Mouse (Mus musculus) MEL (cell line): ENCODE measurements around the gene Nrarp. TPM values are rescaled to one million over a fixed set of nuclear protein-coding genes. Genes with fewer than 3 reads are reported as not detected.

Experiments used
- DNase-seq: peaks from one replicate; pipeline ENCODE4 v3.0.0; 2011; ENCODE audit warnings: low read depth, low spot score
- H3K27ac ChIP-seq: 2 replicates; pipeline ENCODE4 v1.5.1; 2012; ENCODE audit warnings: low read depth, mild to moderate bottlenecking, control low read depth, low read length, moderate library complexity; ENCODE audit not compliant: control insufficient read depth
- H3K27me3 ChIP-seq, 2 experiments: fragments of 150-350 bp in 1 of 2; sonication (generic) in 1 of 2; 2 replicates each; pipeline ENCODE4 v1.6.1; 2012; ENCODE audit warnings: low read length in 2 of 2, mild to moderate bottlenecking in 2 of 2, improper control_type of control experiment in 1 of 2, moderate library complexity in 1 of 2; ENCODE audit not compliant: insufficient read depth in 2 of 2, control insufficient read depth in 1 of 2
- H3K36me3 ChIP-seq, 2 experiments: 2 replicates each; pipeline ENCODE4 v1.6.1; 2012 to 2014; ENCODE audit warnings: low read length in 2 of 2, improper control_type of control experiment in 1 of 2, inconsistent platforms in 1 of 2, mild to moderate bottlenecking in 1 of 2; ENCODE audit not compliant: insufficient read depth in 2 of 2, control insufficient read depth in 1 of 2
- H3K4me1 ChIP-seq, 2 experiments: fragments of 150-350 bp in 1 of 2; sonication (generic) in 1 of 2; 2 replicates each; pipeline ENCODE4 v1.6.1; 2012; ENCODE audit warnings: low read length in 2 of 2, improper control_type of control experiment in 1 of 2, mild to moderate bottlenecking in 1 of 2; ENCODE audit not compliant: insufficient read depth in 2 of 2, control insufficient read depth in 1 of 2
- H3K4me3 ChIP-seq, 2 experiments: fragments of 150-350 bp in 1 of 2; sonication (generic) in 1 of 2; 2 replicates each; pipeline ENCODE4 v1.5.1; 2012; ENCODE audit warnings: low read depth in 2 of 2, low read length in 2 of 2, mild to moderate bottlenecking in 2 of 2, moderate library complexity in 2 of 2, control low read depth in 1 of 2, improper control_type of control experiment in 1 of 2; ENCODE audit not compliant: control insufficient read depth in 1 of 2, insufficient read depth in 1 of 2
- H3K79me2 ChIP-seq: 2 replicates; pipeline ENCODE4 v1.6.1; 2012; ENCODE audit warnings: mild to moderate bottlenecking, low read length, moderate library complexity; ENCODE audit not compliant: control insufficient read depth, poor library complexity, insufficient read depth
- H3K9ac ChIP-seq: 2 replicates; pipeline ENCODE4 v1.6.1; 2012; ENCODE audit warnings: low read depth, mild to moderate bottlenecking, control low read depth, low read length, moderate library complexity; ENCODE audit not compliant: control insufficient read depth, poor library complexity, severe bottlenecking
- H3K9me3 ChIP-seq: fragments of 150-350 bp; sonication (generic); replicated peaks from 2 replicates; pipeline ENCODE4 v1.6.1; 2012; ENCODE audit warnings: mild to moderate bottlenecking, low read length, improper control_type of control experiment, moderate library complexity; ENCODE audit not compliant: insufficient read depth
- BHLHE40 ChIP-seq: IDR thresholded peaks from 2 replicates; pipeline ENCODE4 v1.6.1; 2012; ENCODE audit warnings: low read depth, mild to moderate bottlenecking, inconsistent platforms, low read length, improper control_type of control experiment, borderline replicate concordance
- CTCF ChIP-seq, 3 experiments: IDR thresholded peaks in 2 of 3; conservative IDR thresholded peaks in 1 of 3; 2 replicates each; pipeline ENCODE4 v1.5.1; 2011 to 2012; ENCODE audit warnings: low read length in 3 of 3, low read depth in 2 of 3, mild to moderate bottlenecking in 2 of 3, improper control_type of control experiment in 1 of 3, inconsistent platforms in 1 of 3, mixed read lengths in 1 of 3, moderate library complexity in 1 of 3; ENCODE audit not compliant: control insufficient read depth in 1 of 3, insufficient read depth in 1 of 3, poor library complexity in 1 of 3, severe bottlenecking in 1 of 3
- ELF1 ChIP-seq: IDR thresholded peaks from 2 replicates; pipeline ENCODE4 v1.6.1; 2014; ENCODE audit warnings: low read depth, mild to moderate bottlenecking, inconsistent platforms, low read length, improper control_type of control experiment, moderate library complexity
- EP300 ChIP-seq, 2 experiments: IDR thresholded peaks; 2 replicates each; pipeline ENCODE4 v1.6.1; 2011; ENCODE audit warnings: improper control_type of control experiment in 2 of 2, low read length in 2 of 2, low read depth in 1 of 2, mild to moderate bottlenecking in 1 of 2
- ETS1 ChIP-seq: IDR thresholded peaks from 2 replicates; pipeline ENCODE4 v1.6.1; 2012; ENCODE audit warnings: low read depth, mild to moderate bottlenecking, inconsistent platforms, low read length, improper control_type of control experiment, moderate library complexity
- JUND ChIP-seq: IDR thresholded peaks from 2 replicates; pipeline ENCODE4 v1.6.1; 2011; ENCODE audit warnings: low read depth, mild to moderate bottlenecking, improper control_type of control experiment, low read length
- KAT2A ChIP-seq: conservative IDR thresholded peaks from 2 replicates; pipeline ENCODE4 v1.6.1; 2012; ENCODE audit warnings: low read depth, low read length, improper control_type of control experiment, inconsistent platforms
- MAX ChIP-seq: IDR thresholded peaks from 2 replicates; pipeline ENCODE4 v1.6.1; 2011; ENCODE audit warnings: low read length, improper control_type of control experiment
- MAZ ChIP-seq: IDR thresholded peaks from 2 replicates; pipeline ENCODE4 v1.6.1; 2012; ENCODE audit warnings: low read depth, mild to moderate bottlenecking, inconsistent platforms, low read length, improper control_type of control experiment
- MEF2A ChIP-seq: IDR thresholded peaks from 2 replicates; pipeline ENCODE4 v1.6.1; 2014; ENCODE audit warnings: low read depth, mild to moderate bottlenecking, inconsistent platforms, low read length, improper control_type of control experiment; ENCODE audit not compliant: poor library complexity, insufficient replicate concordance, severe bottlenecking; ENCODE audit errors: extremely low read depth
- MXI1 ChIP-seq: IDR thresholded peaks from 2 replicates; pipeline ENCODE4 v1.6.1; 2011; ENCODE audit warnings: mild to moderate bottlenecking, low read depth, low read length, improper control_type of control experiment
- MYC ChIP-seq: IDR thresholded peaks from 2 replicates; pipeline ENCODE4 v1.6.1; 2011; ENCODE audit warnings: low read depth, mild to moderate bottlenecking, low read length, improper control_type of control experiment, moderate library complexity
- NELFE ChIP-seq: IDR thresholded peaks from 2 replicates; pipeline ENCODE4 v1.6.1; 2011; ENCODE audit warnings: low read depth, low read length, improper control_type of control experiment
- NRF1 ChIP-seq: IDR thresholded peaks from 2 replicates; pipeline ENCODE4 v1.6.1; 2014; ENCODE audit warnings: low read depth, mild to moderate bottlenecking, inconsistent platforms, low read length, improper control_type of control experiment, moderate library complexity; ENCODE audit not compliant: poor library complexity, insufficient read depth, severe bottlenecking
- POLR2A ChIP-seq, 2 experiments: IDR thresholded peaks; 2 replicates each; pipeline ENCODE4 v1.6.1; 2011 to 2012; ENCODE audit warnings: low read length in 2 of 2, mild to moderate bottlenecking in 2 of 2, control low read depth in 1 of 2, improper control_type of control experiment in 1 of 2, low read depth in 1 of 2, moderate library complexity in 1 of 2; ENCODE audit not compliant: control insufficient read depth in 1 of 2, insufficient read depth in 1 of 2, poor library complexity in 1 of 2
- POLR2AphosphoS2 ChIP-seq: IDR thresholded peaks from 2 replicates; pipeline ENCODE4 v1.6.1; 2011; ENCODE audit warnings: low read length, improper control_type of control experiment
- POLR2AphosphoS5 ChIP-seq: IDR thresholded peaks from 2 replicates; pipeline ENCODE4 v1.6.1; 2012; ENCODE audit warnings: low read depth, borderline replicate concordance, mild to moderate bottlenecking, inconsistent platforms, low read length, moderate library complexity, mixed read lengths
- RAD21 ChIP-seq: IDR thresholded peaks from 2 replicates; pipeline ENCODE4 v1.6.1; 2011; ENCODE audit warnings: mild to moderate bottlenecking, low read depth, low read length, improper control_type of control experiment
- RCOR1 ChIP-seq: IDR thresholded peaks from 2 replicates; pipeline ENCODE4 v1.6.1; 2012; ENCODE audit warnings: low read depth, mild to moderate bottlenecking, inconsistent platforms, low read length, improper control_type of control experiment
- SIN3A ChIP-seq: IDR thresholded peaks from 2 replicates; pipeline ENCODE4 v1.6.1; 2012; ENCODE audit warnings: low read length, improper control_type of control experiment, inconsistent platforms
- SMC3 ChIP-seq: IDR thresholded peaks from 2 replicates; pipeline ENCODE4 v1.6.1; 2011; ENCODE audit warnings: low read depth, low read length, improper control_type of control experiment
- TAL1 ChIP-seq: IDR thresholded peaks from 2 replicates; pipeline ENCODE4 v1.6.1; 2012; ENCODE audit warnings: mild to moderate bottlenecking, inconsistent platforms, low read length, moderate library complexity, mixed read lengths
- UBTF ChIP-seq: IDR thresholded peaks from 2 replicates; pipeline ENCODE4 v1.6.1; 2012; ENCODE audit warnings: low read depth, mild to moderate bottlenecking, inconsistent platforms, low read length, improper control_type of control experiment, moderate library complexity, borderline replicate concordance; ENCODE audit not compliant: insufficient read depth
- USF1 ChIP-seq: IDR thresholded peaks from 2 replicates; pipeline ENCODE4 v1.6.1; 2014; ENCODE audit warnings: low read depth, mild to moderate bottlenecking, inconsistent platforms, low read length, improper control_type of control experiment, moderate library complexity
- ZC3H11A ChIP-seq: IDR thresholded peaks from 2 replicates; pipeline ENCODE4 v1.6.1; 2012; ENCODE audit warnings: low read depth, mild to moderate bottlenecking, inconsistent platforms, low read length, improper control_type of control experiment
- ZKSCAN1 ChIP-seq: IDR thresholded peaks from 2 replicates; pipeline ENCODE4 v1.6.1; 2012; ENCODE audit warnings: low read depth, mild to moderate bottlenecking, inconsistent platforms, low read length, improper control_type of control experiment, moderate library complexity
- ZNF384 ChIP-seq: IDR thresholded peaks from 2 replicates; pipeline ENCODE4 v1.6.1; 2012; ENCODE audit warnings: low read depth, mild to moderate bottlenecking, inconsistent platforms, low read length, improper control_type of control experiment
- polyA plus RNA-seq, 2 experiments: library from polyadenylated mRNA; stranded (reverse) in 1 of 2; unstranded in 1 of 2; fragments of >175 nt in 1 of 2; fragments of >200 nt in 1 of 2; gene quantifications; 2 replicates each; pipeline versions ENCODE4 v1.2.1 to v1.2.4; 2012; ENCODE audit warnings: low replicate concordance in 2 of 2, low read depth in 1 of 2; ENCODE audit not compliant: insufficient read length in 2 of 2, insufficient read depth in 1 of 2, missing spikeins in 1 of 2
- total RNA-seq: library from RNA; depleted of rRNA; stranded (reverse); fragments of 300-350 nt; gene quantifications from 2 replicates; pipeline ENCODE4 v1.2.3, GENCODE M21; 2012

The Nrarp gene
- total and polyA plus RNA-seq, 3 experiments = 6.5 to 12.3 TPM; not detected in 1

- H3K36me3 ChIP-seq = peaks cover 0 to 2% of the 10 kb centered on the region in 2 experiments; a peak in 1 of 4 replicates
- H3K9ac ChIP-seq = no peak overlapping the region
- H3K4me3 ChIP-seq = no peak overlapping the region
- H3K79me2 ChIP-seq = no peaks in the 10 kb centered on the region
- H3K4me1 ChIP-seq = peaks cover 5 to 6% of the 10 kb centered on the region in 2 experiments; a peak in 3 of 4 replicates
- peak; percentile 72 for TF ChIP-seq SMC3
- TF ChIP-seq MEF2A = no peak
- TF ChIP-seq ZNF384 = no peak
- peak; percentile 62 for TF ChIP-seq ZC3H11A
- no peak for TF ChIP-seq MAZ
- TF ChIP-seq MYC = no peak
- TF ChIP-seq RAD21 = peak; percentile 63
- peak in 2 of 3 experiments; percentile 36 to 63; a peak in 4 of 6 replicates for TF ChIP-seq CTCF (IDR thresholded peaks at IDR 0.05 in 2 of 3, conservative IDR thresholded peaks at IDR 0.05 in 1 of 3; ENCODE audit: control insufficient read depth in 1 of 3, insufficient read depth in 1 of 3, low read depth in 2 of 3, low read length in 3 of 3, poor library complexity in 1 of 3, severe bottlenecking in 1 of 3)
- H3K27me3 ChIP-seq = no peaks in the 10 kb centered on the region
- no peak overlapping the region for H3K27ac ChIP-seq
- DNase-seq = peak; percentile 64
- no peaks in the 10 kb centered on the region for H3K9me3 ChIP-seq
Observed at GRCm38 (mm10) chr2:25156990-25157389, 23.6 kb upstream of the Nrarp start.

- peaks cover 0 to 2% of the 10 kb centered on the region in 2 experiments; a peak in 1 of 4 replicates for H3K36me3 ChIP-seq
- TF ChIP-seq JUND (0 out of 2 replicates have a peak, but pooled peaks have one; percentile 9), MEF2A (no peak), CTCF (IDR thresholded peaks at IDR 0.05 in 2 of 3, conservative IDR thresholded peaks at IDR 0.05 in 1 of 3; ENCODE audit: control insufficient read depth in 1 of 3, insufficient read depth in 1 of 3, low read depth in 2 of 3, low read length in 3 of 3, poor library complexity in 1 of 3, severe bottlenecking in 1 of 3) (peak in 2 of 3 experiments; percentile 76 to 94; a peak in 4 of 6 replicates), USF1 (peak; percentile 66), EP300 (IDR thresholded peaks at IDR 0.05; ENCODE audit: low read depth in 1 of 2, low read length in 2 of 2) (no peak), NELFE (0 out of 2 replicates have a peak, but pooled peaks have one; percentile 19), ZKSCAN1 (no peak), POLR2A (IDR thresholded peaks at IDR 0.05; ENCODE audit: control insufficient read depth in 1 of 2, insufficient read depth in 1 of 2, low read depth in 1 of 2, low read length in 2 of 2, poor library complexity in 1 of 2) (no peak), BHLHE40 (no peak), NRF1 (no peak), TAL1 (no peak), MXI1 (peak; percentile 35; the same call in 1 of the 2 replicates), RCOR1 (no peak), RAD21 (peak; percentile 60), MAX (0 out of 2 replicates have a peak, but pooled peaks have one; percentile 21), ETS1 (no peak), KAT2A (no peak), SMC3 (peak; percentile 72), POLR2AphosphoS5 (no peak), ZC3H11A (peak; percentile 51), MYC (peak; percentile 75; the same call in 1 of the 2 replicates), UBTF (no peak), POLR2AphosphoS2 (no peak), ELF1 (no peak), SIN3A (peak; percentile 39; the same call in 1 of the 2 replicates)
- TF ChIP-seq, all 39 proteins: peak for 11
- H3K4me1 ChIP-seq = peaks cover 2 to 3% of the 10 kb centered on the region in 2 experiments; a peak in 2 of 4 replicates
- no peak overlapping the region for H3K4me3 ChIP-seq
- no peak overlapping the region for H3K9ac ChIP-seq
- no peak overlapping the region for H3K27ac ChIP-seq
- H3K9me3 ChIP-seq = no peaks in the 10 kb centered on the region
- no peaks in the 10 kb centered on the region for H3K79me2 ChIP-seq
- DNase-seq = peak; percentile 88
- no peaks in the 10 kb centered on the region for H3K27me3 ChIP-seq
Observed at GRCm38 (mm10) chr2:25157655-25158054, 22.9 kb upstream of the Nrarp start.
